Mouse (Mus musculus) heart, postnatal 10 days (tissue): ENCODE results near the gene Uap1. TPM values are rescaled to one million over a fixed set of nuclear protein-coding genes. Genes with fewer than 3 reads are reported as not detected.
A peak's percentile ranks its signal among the peaks of the same experiment; 100 is the strongest.

ENCODE experiments used
- DNase-seq, 2 experiments: peaks; one replicate each; pipeline ENCODE4 v3.0.0; 2021
- intact Hi-C: fragments of 180-260 bp; cut with DNase I; formaldehyde crosslinking; loops from one replicate; pipeline ENCODE4 v1.15.1; 2025
- total RNA-seq, 2 experiments: library from RNA; stranded (reverse); gene quantifications; 2 replicates each; pipeline ENCODE4 v1.2.3; 2021

The Uap1 gene
- total RNA-seq, 2 experiments from 2014 or later: 47.0 to 48.0 TPM

- intact Hi-C loops: no loop called here
- DNase-seq: no peak
These were observed 7.0 kb downstream of the Uap1 start for GRCm38 (mm10) chr1:170167781-170168180.

- intact Hi-C loops: no loop called here
- DNase-seq: no peak
These were observed 9.8 kb downstream of the Uap1 start for GRCm38 (mm10) chr1:170164913-170165312.

GRCm38 (mm10) chr1:170164053-170164614, 10.6 kb downstream of the Uap1 start:
- intact Hi-C loops: no loop called here
- DNase-seq: no peak

GRCm38 (mm10) chr1:170163398-170163943, 11.3 kb downstream of the Uap1 start:
- no peak for DNase-seq
- intact Hi-C loops: no loop called here

GRCm38 (mm10) chr1:170161852-170162251, 12.9 kb downstream of the Uap1 start:
- intact Hi-C loops: no loop called here
- DNase-seq: peak; percentile 60 to 69

GRCm38 (mm10) chr1:170160397-170160938, 14.3 kb downstream of the Uap1 start:
- intact Hi-C loops: no loop called here
- no peak for DNase-seq

GRCm38 (mm10) chr1:170159707-170160106, 15.1 kb downstream of the Uap1 start:
- no peak for DNase-seq
- intact Hi-C loops: no loop called here

- no peak for DNase-seq
- intact Hi-C loops: no loop called here
These were observed 19.0 kb downstream of the Uap1 start for GRCm38 (mm10) chr1:170155761-170156160.

- no peak for DNase-seq
- intact Hi-C loops: no loop called here
These were observed 19.5 kb downstream of the Uap1 start for GRCm38 (mm10) chr1:170155298-170155697.

GRCm38 (mm10) chr1:170153986-170154385, 20.8 kb downstream of the Uap1 start:
- intact Hi-C loops: no loop called here
- no peak for DNase-seq

GRCm38 (mm10) chr1:170152552-170152951, 22.2 kb downstream of the Uap1 start:
- intact Hi-C loops: no loop called here
- DNase-seq: no peak

GRCm38 (mm10) chr1:170150870-170151269, 23.9 kb downstream of the Uap1 start:
- DNase-seq: no peak
- intact Hi-C loops: no loop called here

GRCm38 (mm10) chr1:170149756-170150155, 25.0 kb downstream of the Uap1 start:
- DNase-seq: no peak
- intact Hi-C loops: no loop called here

GRCm38 (mm10) chr1:170148536-170148935, 26.2 kb downstream of the Uap1 start:
- no peak for DNase-seq
- intact Hi-C loops: no loop called here

GRCm38 (mm10) chr1:170147651-170148448, 26.9 kb downstream of the Uap1 start:
- intact Hi-C loops: no loop called here
- no peak for DNase-seq

GRCm38 (mm10) chr1:170145606-170146005, 29.2 kb downstream of the Uap1 start:
- intact Hi-C loops: no loop called here
- DNase-seq: no peak

GRCm38 (mm10) chr1:170142256-170142871, 32.4 kb downstream of the Uap1 start:
- no peak for DNase-seq

GRCm38 (mm10) chr1:170141626-170142025, 33.1 kb downstream of the Uap1 start:
- no peak for DNase-seq
- intact Hi-C loops: no loop called here

More at GRCm38 (mm10) chr1:170142256-170142871, 32.4 kb downstream of the Uap1 start:
- intact Hi-C loops: no loop called here

GRCm38 (mm10) chr1:170136351-170137009, 38.3 kb downstream of the Uap1 start:
- DNase-seq: peak; percentile 88
- intact Hi-C loops: loop anchor here (1.0 to 10.0 kb wide), 4 partner anchors 166 to 462 kb away; no protein-coding TSS in a partner anchor

GRCm38 (mm10) chr1:170134264-170134663, 40.5 kb downstream of the Uap1 start:
- intact Hi-C loops: loop anchor here (5.0 to 10.0 kb wide), 2 partner anchors 87 to 459 kb away; no protein-coding TSS in a partner anchor
- DNase-seq: no peak
